Mouse (Mus musculus) limb, embryonic 15.5 days (tissue): ENCODE measurements around the gene Cfdp1. TPM values are rescaled to one million over a fixed set of nuclear protein-coding genes. Genes with fewer than 3 reads are reported as not detected.

Experiments used
- ATAC-seq: fragments of 200-750 bp; cut with Nextera tagmentation; 2 replicates; pipeline ENCODE4 v1.8.0; 2017; ENCODE audit warnings: low read depth, moderate TSS enrichment; ENCODE audit not compliant: insufficient number of reproducible peaks, low FRiP score, low TSS enrichment
- H3K27ac ChIP-seq: fragments of 300-500 bp; sonication (generic); 2 replicates; pipeline ENCODE4 v1.5.1; 2015; ENCODE audit warnings: moderate library complexity, mild to moderate bottlenecking, inconsistent platforms
- H3K27me3 ChIP-seq: fragments of 300-500 bp; sonication (generic); 2 replicates; pipeline ENCODE4 v1.6.1; 2015; ENCODE audit warnings: inconsistent platforms
- H3K36me3 ChIP-seq: fragments of 300-500 bp; sonication (generic); 2 replicates; pipeline ENCODE4 v1.6.1; 2015; ENCODE audit warnings: inconsistent platforms
- H3K4me1 ChIP-seq: fragments of 300-500 bp; sonication (generic); 2 replicates; pipeline ENCODE4 v1.6.1; 2015; ENCODE audit warnings: inconsistent platforms
- H3K4me2 ChIP-seq: fragments of 300-500 bp; sonication (generic); 2 replicates; pipeline ENCODE4 v1.6.1; 2015; ENCODE audit warnings: mild to moderate bottlenecking, inconsistent platforms
- H3K4me3 ChIP-seq: fragments of 300-500 bp; sonication (generic); 2 replicates; pipeline ENCODE4 v1.5.1; 2015; ENCODE audit warnings: mild to moderate bottlenecking, inconsistent platforms
- H3K9ac ChIP-seq: fragments of 300-500 bp; sonication (generic); 2 replicates; pipeline ENCODE4 v1.6.1; 2015; ENCODE audit warnings: inconsistent platforms
- H3K9me3 ChIP-seq: fragments of 300-500 bp; sonication (generic); 2 replicates; pipeline ENCODE4 v1.6.1; 2016; ENCODE audit warnings: inconsistent platforms
- WGBS: fragments of 180-500 bp; shearing (Covaris S2); methylation state at CpG from one replicate; pipeline ENCODE4 v1.1.7; 2015; 5-methylcytosine and 5-hydroxymethylcytosine counted together
- polyA plus RNA-seq: library from polyadenylated mRNA; unstranded; fragments of >200 nt; fragmentation: Nextera tagmentation; extraction: Ambion mirVana; gene quantifications from 2 replicates; pipeline ENCODE4 v1.2.1, GENCODE M21; 2015

Cfdp1 gene
- polyA plus RNA-seq, 1 experiment from 2014 or later: 232 TPM

DNA sequence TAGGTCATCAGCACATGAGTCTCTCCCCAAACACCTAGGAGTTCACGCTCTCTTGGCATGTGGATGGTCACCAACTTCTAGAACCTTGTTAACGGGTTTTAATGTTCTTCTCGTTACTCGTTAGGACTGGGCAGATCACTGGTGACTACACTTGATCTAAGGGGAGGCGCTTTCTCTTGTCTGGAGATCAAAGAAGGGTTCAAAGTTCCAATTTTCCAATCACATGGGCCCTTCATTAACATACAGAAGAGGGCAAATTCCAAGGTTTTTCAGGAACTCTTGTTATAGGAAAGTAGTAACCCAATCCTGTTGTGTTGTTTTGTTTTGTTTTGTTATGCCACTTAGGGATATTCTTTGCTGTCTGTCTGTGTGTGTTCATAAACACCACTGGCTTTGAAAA, 95.3 kb downstream of the Cfdp1 start:
- Histone ChIP-seq H3K4me3 (no peak overlapping the region), H3K27me3 (no peaks in the 10 kb centered on the region), H3K9ac (no peak overlapping the region), H3K36me3 (peaks cover 2% of the 10 kb centered on the region; the same call in 1 of the 2 replicates), H3K9me3 (no peaks in the 10 kb centered on the region), H3K27ac (no peak overlapping the region), H3K4me1 (no peaks in the 10 kb centered on the region), H3K4me2 (no peak overlapping the region)
- 74% methylated on average over 5 of the region's 5 CpGs for WGBS
- ATAC-seq: no peak

DNA sequence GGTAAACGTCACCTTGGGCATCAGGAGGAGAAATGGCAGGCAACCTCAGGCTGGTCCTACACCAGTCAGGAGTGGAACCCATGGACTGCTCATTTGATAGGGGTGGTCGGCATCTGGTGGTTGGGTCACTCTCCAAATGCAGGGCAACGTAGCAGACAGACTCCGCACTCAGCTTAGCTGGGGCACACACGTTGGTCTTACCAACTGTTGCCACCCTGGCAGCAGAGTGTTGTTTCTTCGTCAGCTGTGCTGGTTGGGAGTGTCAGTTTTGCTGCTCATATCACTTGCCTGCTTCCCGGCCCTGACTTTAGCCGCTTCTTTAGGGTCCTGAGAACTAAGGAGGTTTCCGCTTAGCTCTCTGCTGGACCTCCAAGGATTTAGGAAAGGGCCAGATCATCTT, 96.5 kb downstream of the Cfdp1 start:
- Histone ChIP-seq H3K9me3 (no peaks in the 10 kb centered on the region), H3K4me1 (no peaks in the 10 kb centered on the region), H3K4me2 (no peak overlapping the region), H3K36me3 (no peaks in the 10 kb centered on the region), H3K27ac (no peak overlapping the region), H3K27me3 (no peaks in the 10 kb centered on the region), H3K9ac (no peak overlapping the region), H3K4me3 (no peak overlapping the region)
- no peak for ATAC-seq
- 88% methylated on average over 9 of the region's 9 CpGs for WGBS

DNA sequence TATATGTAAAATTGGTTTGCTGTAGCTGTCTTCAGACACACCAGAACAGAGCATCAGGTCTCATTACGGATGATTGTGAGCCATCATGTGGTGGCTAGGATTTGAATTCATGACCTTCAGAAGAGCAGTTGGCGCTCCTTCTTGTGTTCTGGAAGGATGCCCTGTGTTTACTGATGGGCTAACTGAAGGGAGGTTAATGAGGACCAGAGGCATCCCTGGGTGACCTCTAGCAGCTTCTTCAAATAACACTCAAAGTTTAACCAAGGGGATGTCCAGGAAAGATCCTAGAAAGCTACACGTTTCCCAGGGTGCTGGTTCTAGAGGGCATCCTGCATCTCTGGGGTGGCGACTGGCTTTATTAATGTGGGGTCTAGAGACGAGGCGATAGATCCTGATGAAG, 99.4 kb downstream of the Cfdp1 start:
- ATAC-seq: no peak
- no peak overlapping the region for H3K4me2 ChIP-seq
- H3K4me3 ChIP-seq: no peak overlapping the region
- H3K36me3 ChIP-seq: no peaks in the 10 kb centered on the region
- H3K27ac ChIP-seq: no peak overlapping the region
- H3K9me3 ChIP-seq: no peaks in the 10 kb centered on the region
- H3K4me1 ChIP-seq: no peaks in the 10 kb centered on the region
- WGBS: 82% methylated on average over 6 of the region's 6 CpGs
- no peaks in the 10 kb centered on the region for H3K27me3 ChIP-seq
- H3K9ac ChIP-seq: no peak overlapping the region

DNA sequence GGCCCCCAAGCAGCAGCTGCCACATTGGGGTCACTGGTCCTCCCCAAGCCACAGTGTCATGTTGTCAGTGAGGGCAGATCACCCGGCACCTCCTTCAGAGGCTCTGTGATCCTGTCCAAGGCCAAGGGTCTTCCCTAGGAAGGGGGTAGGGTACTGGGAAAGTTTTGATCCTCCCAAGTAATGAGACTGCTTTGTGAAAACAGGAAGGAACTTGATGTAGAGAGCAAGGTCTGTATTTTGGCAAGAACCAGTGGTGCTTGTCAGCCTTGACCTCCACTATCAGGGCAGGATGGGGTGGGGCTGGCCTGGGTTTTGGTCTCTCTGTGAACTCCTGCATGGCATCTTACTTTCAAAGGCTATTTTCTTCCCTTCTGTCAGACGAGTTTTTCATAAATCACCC, 100.0 kb downstream of the Cfdp1 start:
- H3K27ac ChIP-seq: no peak overlapping the region
- H3K9ac ChIP-seq: no peak overlapping the region
- WGBS: 44% methylated on average over 2 of the region's 2 CpGs
- H3K36me3 ChIP-seq: no peaks in the 10 kb centered on the region
- no peak overlapping the region for H3K4me3 ChIP-seq
- H3K4me1 ChIP-seq: no peaks in the 10 kb centered on the region
- no peaks in the 10 kb centered on the region for H3K9me3 ChIP-seq
- no peaks in the 10 kb centered on the region for H3K27me3 ChIP-seq
- no peak for ATAC-seq
- no peak overlapping the region for H3K4me2 ChIP-seq

DNA sequence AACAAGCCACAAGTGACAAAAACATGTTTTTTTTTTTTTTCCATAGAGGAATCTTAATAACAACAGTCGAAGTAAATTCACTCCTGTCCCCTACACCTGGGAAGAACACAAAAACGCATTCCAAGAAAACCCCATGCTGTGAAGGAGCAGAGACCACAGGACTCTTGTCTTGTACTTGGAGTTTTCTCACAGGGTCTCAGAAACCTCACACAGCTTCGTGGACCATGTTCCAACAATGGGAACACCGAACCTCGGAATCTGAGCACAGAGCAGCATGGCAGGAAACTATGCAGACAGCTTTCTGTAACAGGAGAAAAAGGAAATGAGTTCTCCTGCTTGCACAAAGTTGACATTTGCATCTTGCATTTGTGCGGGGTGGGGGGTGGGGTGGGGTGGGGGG, 105.3 kb downstream of the Cfdp1 start:
- WGBS: 49% methylated on average over 6 of the region's 6 CpGs
- no peak overlapping the region for H3K9ac ChIP-seq
- H3K36me3 ChIP-seq: no peaks in the 10 kb centered on the region
- H3K9me3 ChIP-seq: no peaks in the 10 kb centered on the region
- H3K4me3 ChIP-seq: no peak overlapping the region
- no peak overlapping the region for H3K27ac ChIP-seq
- no peaks in the 10 kb centered on the region for H3K27me3 ChIP-seq
- peaks cover 25% of the 10 kb centered on the region for H3K4me1 ChIP-seq
- ATAC-seq: no peak
- H3K4me2 ChIP-seq: no peak overlapping the region

DNA sequence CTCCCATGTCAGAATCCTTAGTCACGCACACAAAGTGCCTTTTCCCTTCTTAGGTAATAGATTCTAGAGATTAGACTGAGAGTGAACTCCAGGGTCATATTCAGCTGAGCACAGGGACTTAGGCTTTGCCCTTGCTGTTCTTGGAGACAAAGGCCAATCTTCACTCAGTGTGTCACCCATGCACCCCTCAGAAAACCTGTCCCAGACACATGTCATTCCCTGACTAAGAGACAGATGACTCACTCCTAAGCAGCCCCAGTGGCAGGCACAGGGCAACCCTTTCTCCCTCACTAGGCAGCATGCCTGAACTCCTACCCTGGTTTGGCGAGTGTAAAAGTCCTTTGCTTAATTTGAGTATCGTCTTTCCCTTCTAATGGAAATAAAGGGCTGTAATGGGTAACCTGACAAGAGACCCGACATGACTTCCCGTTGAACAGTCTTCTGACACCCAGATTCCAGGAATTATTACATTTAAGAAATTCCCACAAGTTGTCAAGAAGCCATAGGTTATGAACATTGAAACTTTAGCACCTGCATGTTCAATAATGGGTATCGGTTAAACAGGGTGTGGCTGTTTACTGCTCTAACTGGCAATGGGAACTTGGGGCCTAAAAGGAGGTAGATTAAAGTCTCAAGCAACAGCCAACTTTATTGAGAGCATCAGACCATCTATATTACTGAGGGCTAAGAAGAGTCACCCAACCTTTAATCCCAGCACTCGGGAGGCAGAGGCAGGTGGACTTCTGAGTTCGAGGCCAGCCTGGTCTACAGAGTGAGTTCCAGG, 106.0 kb downstream of the Cfdp1 start:
- Histone ChIP-seq H3K4me3 (no peak overlapping the region), H3K9ac (no peak overlapping the region), H3K36me3 (no peaks in the 10 kb centered on the region), H3K9me3 (no peaks in the 10 kb centered on the region), H3K27ac (no peak overlapping the region), H3K27me3 (no peaks in the 10 kb centered on the region), H3K4me2 (no peak overlapping the region), H3K4me1 (peaks cover 25% of the 10 kb centered on the region)
- no peak for ATAC-seq
- 68% methylated on average over 8 of the region's 8 CpGs for WGBS

DNA sequence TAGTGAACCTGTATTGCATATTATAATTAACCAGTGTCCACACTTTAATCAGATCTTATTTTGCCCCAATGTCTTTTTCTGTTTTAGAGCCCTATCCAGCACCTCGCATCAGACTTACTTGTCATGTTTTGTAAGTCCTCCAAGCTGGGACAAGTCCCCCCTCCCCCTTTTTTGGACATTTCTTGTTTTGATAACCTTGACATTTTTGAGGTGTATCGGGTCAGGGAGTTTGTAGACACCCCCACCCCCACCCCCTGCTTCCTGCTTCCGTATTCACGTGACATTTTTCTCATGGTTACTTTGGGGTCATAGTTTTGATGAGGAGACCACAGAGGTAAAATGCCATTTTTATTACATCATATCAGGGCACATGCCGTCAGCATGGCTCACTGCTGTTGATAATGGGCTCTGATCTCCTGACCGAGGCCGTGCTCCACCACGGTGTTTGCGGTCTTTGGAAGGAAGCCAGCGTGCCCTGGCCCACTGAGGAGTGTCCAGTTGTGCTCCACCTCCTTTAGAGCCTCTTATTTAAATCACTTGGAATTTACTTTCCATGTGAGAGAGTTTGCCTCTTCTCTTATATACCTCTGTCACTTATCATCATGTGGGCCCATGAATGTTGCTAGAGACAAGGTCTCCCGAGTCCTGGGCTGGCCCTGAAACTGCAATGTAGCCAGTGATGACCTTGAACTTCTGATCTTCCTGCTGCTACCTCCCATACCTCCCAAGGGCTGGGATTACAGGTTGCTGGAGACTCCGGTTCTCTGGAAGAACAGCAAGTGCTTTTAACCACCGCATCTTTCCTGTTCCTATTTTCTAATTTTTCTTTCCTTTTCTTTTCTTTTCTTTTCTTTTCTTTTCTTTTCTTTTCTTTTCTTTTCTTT, 107.3 kb downstream of the Cfdp1 start:
- H3K36me3 ChIP-seq: no peaks in the 10 kb centered on the region
- no peak overlapping the region for H3K4me2 ChIP-seq
- H3K27ac ChIP-seq: no peak overlapping the region
- no peaks in the 10 kb centered on the region for H3K27me3 ChIP-seq
- WGBS: 66% methylated on average over 13 of the region's 13 CpGs
- H3K9ac ChIP-seq: no peak overlapping the region
- H3K4me1 ChIP-seq: peaks cover 37% of the 10 kb centered on the region
- no peaks in the 10 kb centered on the region for H3K9me3 ChIP-seq
- no peak overlapping the region for H3K4me3 ChIP-seq
- ATAC-seq: no peak

DNA sequence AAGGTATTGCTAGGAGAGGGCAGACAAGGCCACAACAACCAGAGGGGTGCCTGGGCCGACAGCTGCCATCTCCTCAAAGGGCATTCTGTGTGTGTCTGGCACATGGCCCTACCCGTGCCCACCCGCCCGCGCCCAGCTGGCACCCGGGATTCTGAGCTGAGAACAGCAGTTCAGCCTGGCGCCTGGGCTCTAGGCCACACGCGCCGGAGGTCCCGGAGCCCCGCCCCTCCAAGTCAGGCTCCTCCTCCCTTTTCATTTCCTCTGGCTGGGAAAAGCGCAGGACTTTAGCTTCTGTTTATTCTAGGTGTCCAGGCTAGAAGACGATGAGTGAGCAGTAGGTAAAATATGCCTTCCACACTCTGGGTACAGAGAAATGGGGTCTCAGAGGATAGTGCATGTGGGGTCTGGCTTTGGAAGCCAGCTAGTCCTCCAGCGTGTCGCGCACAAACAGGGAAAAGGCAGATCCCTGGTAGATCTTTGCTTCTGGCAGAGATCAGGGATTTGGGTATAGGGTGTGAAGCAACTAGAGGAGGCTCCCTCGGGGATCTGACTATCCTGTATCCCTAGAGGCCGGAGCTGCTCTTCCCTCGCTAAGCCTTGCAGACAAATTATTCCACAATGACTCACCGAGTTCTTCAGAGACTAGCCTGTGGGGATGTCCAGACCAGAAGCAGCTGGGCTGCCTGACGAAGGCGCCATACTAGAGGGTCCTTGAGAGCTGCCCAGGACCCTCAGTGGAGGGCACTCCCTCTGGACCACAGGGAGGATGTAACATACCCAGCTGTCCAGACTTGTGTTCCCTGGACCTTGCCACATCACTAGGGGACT, 108.3 kb downstream of the Cfdp1 start:
- H3K4me1 ChIP-seq: peaks cover 47% of the 10 kb centered on the region

DNA sequence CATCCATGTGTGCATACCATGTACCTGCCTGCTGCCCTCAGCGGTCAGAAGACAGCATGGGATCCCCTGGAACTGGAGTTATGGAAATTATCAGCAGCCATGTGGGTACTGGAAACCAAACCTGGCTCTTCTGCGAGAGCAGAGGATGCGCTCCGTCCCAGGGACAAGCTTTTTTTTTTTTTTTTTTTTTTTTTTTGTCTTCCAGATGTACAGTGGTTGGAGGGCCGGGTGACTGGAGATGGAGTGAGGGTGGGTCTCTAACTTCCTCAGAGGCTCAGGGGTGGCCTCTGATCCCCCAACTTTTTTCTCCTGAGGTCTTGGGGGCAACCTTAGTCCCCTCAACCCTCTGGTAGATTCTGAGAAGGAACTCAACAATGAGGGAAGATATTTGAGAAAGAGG, 109.0 kb downstream of the Cfdp1 start:
- no peaks in the 10 kb centered on the region for H3K27me3 ChIP-seq
- H3K4me3 ChIP-seq: 0 out of 2 replicates have a peak overlapping the region, but pooled peaks have one; percentile 23
- H3K27ac ChIP-seq: peak overlapping the region; percentile 27; the same call in 1 of the 2 replicates
- WGBS: 64% methylated on average over 5 of the region's 5 CpGs
- H3K4me1 ChIP-seq: peaks cover 54% of the 10 kb centered on the region
- peak overlapping the region; percentile 50; the same call in 1 of the 2 replicates for H3K4me2 ChIP-seq
- no peaks in the 10 kb centered on the region for H3K9me3 ChIP-seq
- H3K36me3 ChIP-seq: 0 out of 2 replicates have a peak, but pooled peaks cover 2% of the 10 kb centered on the region
- H3K9ac ChIP-seq: no peak overlapping the region
- no peak for ATAC-seq

More for the DNA sequence above, 108.3 kb downstream of the Cfdp1 start:
- Histone ChIP-seq H3K9me3 (no peaks in the 10 kb centered on the region), H3K27ac (peak overlapping the region; percentile 43), H3K36me3 (0 out of 2 replicates have a peak, but pooled peaks cover 2% of the 10 kb centered on the region), H3K9ac (no peak overlapping the region), H3K4me3 (peak overlapping the region; percentile 23; the same call in 1 of the 2 replicates), H3K4me2 (peak overlapping the region; percentile 50), H3K27me3 (no peaks in the 10 kb centered on the region)
- ATAC-seq: no peak
- 5% methylated on average over 23 of the region's 23 CpGs for whole genome bisulfite sequencing

DNA sequence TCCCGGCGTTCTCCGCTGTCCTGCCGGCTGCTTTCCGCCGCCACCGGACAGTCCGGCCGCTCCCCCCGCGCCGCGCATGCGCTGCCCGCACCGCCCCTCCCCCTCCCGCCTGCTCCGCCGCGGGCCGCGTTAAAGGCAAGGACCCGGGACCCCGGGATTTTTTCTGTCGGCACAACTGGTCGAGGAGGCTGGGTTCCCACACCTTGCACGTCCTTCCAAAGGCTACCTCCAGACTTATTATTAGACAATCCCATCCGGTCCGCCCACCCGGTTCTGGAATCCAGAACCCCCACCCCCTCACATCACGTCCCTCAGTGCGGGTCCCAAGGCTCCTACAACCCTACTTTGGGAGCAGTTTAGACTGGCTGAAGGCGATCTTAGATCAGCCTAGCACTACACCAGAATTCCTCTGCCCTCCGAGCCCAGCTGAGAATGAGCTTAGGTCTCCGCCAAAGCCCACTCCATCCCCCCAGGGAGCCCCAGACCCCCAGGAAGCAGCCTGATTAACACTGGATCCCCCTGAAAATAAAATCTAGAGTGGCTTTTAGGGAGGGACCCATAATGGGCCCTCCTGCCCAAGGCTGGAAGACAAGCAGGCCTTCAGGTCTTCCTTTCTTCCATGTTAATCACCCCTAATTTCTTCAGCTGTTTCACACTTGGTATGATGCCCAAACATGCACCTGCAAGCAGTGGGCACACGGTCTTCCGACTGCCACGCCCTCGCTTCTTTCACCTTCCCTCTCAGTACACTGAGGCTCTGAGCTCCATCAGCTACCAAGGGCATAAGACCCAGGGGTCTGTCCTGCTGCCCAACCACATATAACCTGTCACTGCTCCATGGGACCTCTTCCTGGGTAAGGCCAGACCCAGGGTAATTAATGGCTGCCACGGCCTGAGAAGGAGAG, 110.0 kb downstream of the Cfdp1 start, which contains the start of gene Bcar1:
Gene Bcar1 (minus strand): TSS at position 18 of the 905 bp plus-strand sequence.
- H3K36me3 ChIP-seq: 0 out of 2 replicates have a peak, but pooled peaks cover 2% of the 10 kb centered on the region
- peak within 1 kb of the TSS; percentile 82 for H3K4me3 ChIP-seq
- ATAC-seq: peak; percentile 49; the same call in 1 of the 2 replicates
- H3K9me3 ChIP-seq: no peaks in the 10 kb centered on the region
- 10% methylated on average over 31 of the region's 40 CpGs for WGBS
- H3K27ac ChIP-seq: peak within 1 kb of the TSS; percentile 76
- H3K4me1 ChIP-seq: peaks cover 64% of the 10 kb centered on the region
- H3K27me3 ChIP-seq: no peaks in the 10 kb centered on the region
- H3K4me2 ChIP-seq: peak within 1 kb of the TSS; percentile 73
- peak within 1 kb of the TSS; percentile 87 for H3K9ac ChIP-seq
